Comparison of ENCODE assay signal across 19 mouse cellular contexts in the genomic region with DNA sequence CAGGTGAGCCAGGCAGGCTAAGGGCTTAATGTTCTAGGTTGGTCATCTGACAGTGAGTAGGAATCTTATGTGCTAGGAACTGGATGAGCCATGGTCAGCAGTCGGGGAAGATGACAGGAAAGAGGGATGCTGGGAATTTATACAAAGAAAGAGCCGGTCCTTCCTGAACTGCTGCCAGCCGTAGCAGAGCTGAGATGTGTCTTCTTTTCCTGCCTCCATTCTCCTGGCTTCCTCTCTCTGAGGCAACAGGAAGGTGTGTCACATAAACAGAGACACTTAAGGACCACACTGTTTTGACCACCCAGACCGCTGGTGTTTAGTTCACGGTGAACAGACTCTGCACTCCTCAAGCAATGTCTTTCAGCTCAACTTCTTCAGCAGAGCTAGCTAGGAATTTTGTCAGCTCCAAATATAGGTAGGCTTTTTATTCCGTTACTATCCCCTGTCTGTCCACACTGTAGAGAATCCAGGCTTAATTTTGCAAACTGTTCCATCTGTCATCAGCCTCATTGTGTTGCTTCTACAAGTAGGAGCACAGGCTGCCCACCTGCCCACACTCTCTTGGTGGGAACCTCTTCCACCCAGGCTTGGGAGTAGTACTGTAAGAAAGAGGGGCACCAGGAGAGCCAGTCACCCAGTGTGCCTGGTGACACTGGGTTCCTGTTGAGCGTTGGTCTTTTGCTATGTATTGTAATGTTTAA. TPM values are rescaled to one million over a fixed set of nuclear protein-coding genes. Genes with fewer than 3 reads are reported as not detected.
DNase-seq lines count a peak whose midpoint lies in the region; ATAC-seq lines count a peak whose summit lies in the region.
"Had no signal": no experiment of that assay in that cellular context is flagged by ENCODE, and none has a peak within 500 bp of the region (broad histone marks: within the 10 kb centered on the region; RNA-seq: fewer than 3 reads in every experiment).

No protein-coding gene starts in this region.

- H3K4me3 ChIP-seq in kidney, embryonic 14.5 days (ENCODE audit: low read length), result no peak overlapping the region
- no peak overlapping the region for H3K4me3 ChIP-seq in intestine, embryonic 16.5 days (ENCODE audit: low read length)
- H3K4me3 ChIP-seq: erythroblast, embryonic 14.5 days; limb, embryonic 10.5 days; midbrain, embryonic 12.5 days; neural tube, embryonic 13.5 days had no signal

- 84% methylated on average over 7 of the region's 7 CpGs for WGBS in kidney, embryonic 14.5 days
- WGBS in intestine, embryonic 16.5 days, result 57% methylated on average over 7 of the region's 7 CpGs

- no peak for DNase-seq in frontal cortex, postnatal 14 days (ENCODE audit: low spot score in 2 of 2)
- peak; percentile 38 for DNase-seq in kidney, postnatal 10 days
- peak; percentile 56 for DNase-seq in lung, postnatal 14 days
- DNase-seq in ovary, adult 18-20 months (ENCODE audit: low spot score), result no peak
- DNase-seq: adrenal gland, postnatal 10 days; cerebellum, adult 2 months; heart, postnatal 4 days; thymus, postnatal 4 days had no signal

- H3K4me2 ChIP-seq in kidney, embryonic 14.5 days (replicated peaks; ENCODE audit: low read depth, low read length), result no peak overlapping the region
- no peak overlapping the region for H3K4me2 ChIP-seq in intestine, embryonic 16.5 days (ENCODE audit: low read depth, low read length)
- H3K4me2 ChIP-seq: liver, embryonic 11.5 days; midbrain, embryonic 12.5 days; neural tube, embryonic 13.5 days had no signal

- no peak overlapping the region for H3K9ac ChIP-seq in kidney, embryonic 14.5 days (ENCODE audit: low read depth, low read length)
- no peak overlapping the region for H3K9ac ChIP-seq in intestine, embryonic 16.5 days (ENCODE audit: low read depth, low read length)
- H3K9ac ChIP-seq: midbrain, embryonic 12.5 days; neural tube, embryonic 13.5 days had no signal

- no peaks in the 10 kb centered on the region for H3K9me3 ChIP-seq in kidney, embryonic 14.5 days (ENCODE audit: control insufficient read depth, low read length)
- H3K9me3 ChIP-seq in intestine, embryonic 16.5 days (ENCODE audit: control insufficient read depth, low read length), result no peaks in the 10 kb centered on the region
- H3K9me3 ChIP-seq: limb, embryonic 10.5 days; midbrain, embryonic 12.5 days; neural tube, embryonic 13.5 days had no signal

- H3K27me3 ChIP-seq in kidney, embryonic 14.5 days (ENCODE audit: control insufficient read depth, insufficient read depth, low read length), result no peaks in the 10 kb centered on the region
- no peaks in the 10 kb centered on the region for H3K27me3 ChIP-seq in intestine, embryonic 16.5 days (replicated peaks; ENCODE audit: control insufficient read depth, insufficient read depth, low read length)
- H3K27me3 ChIP-seq: CH12.LX; midbrain, embryonic 12.5 days; neural tube, embryonic 13.5 days had no signal

- ATAC-seq in frontal cortex, adult (ENCODE audit: low TSS enrichment), result peak; percentile 71
- ATAC-seq in kidney, embryonic 14.5 days (ENCODE audit: low FRiP score, low TSS enrichment), result no peak
- peak; percentile 38; the same call in 1 of the 2 replicates for ATAC-seq in intestine, embryonic 16.5 days
- ATAC-seq in activated CD4-positive, CD25-positive, alpha-beta regulatory T cell, adult 4 months, result no peak
- ATAC-seq: forebrain, embryonic 14.5 days had no signal

- H3K36me3 ChIP-seq in kidney, embryonic 14.5 days (ENCODE audit: control insufficient read depth, insufficient read depth, low read length), result no peaks in the 10 kb centered on the region
- no peaks in the 10 kb centered on the region for H3K36me3 ChIP-seq in intestine, embryonic 16.5 days (ENCODE audit: control insufficient read depth, insufficient read depth, low read length)
- H3K36me3 ChIP-seq: limb, embryonic 10.5 days; midbrain, embryonic 12.5 days; neural tube, embryonic 13.5 days had no signal

- H3K27ac ChIP-seq in kidney, embryonic 14.5 days (ENCODE audit: low read depth, low read length), result no peak overlapping the region
- no peak overlapping the region; the same call in 1 of the 2 replicates for H3K27ac ChIP-seq in intestine, embryonic 16.5 days (ENCODE audit: low read length)
- H3K27ac ChIP-seq: limb, embryonic 10.5 days; midbrain, embryonic 12.5 days; neural tube, embryonic 13.5 days had no signal

- H3K4me1 ChIP-seq in kidney, embryonic 14.5 days (ENCODE audit: control insufficient read depth, insufficient read depth, low read length), result peaks cover 7% of the 10 kb centered on the region; the same call in 1 of the 2 replicates
- peaks cover 4% of the 10 kb centered on the region; the same call in 1 of the 2 replicates for H3K4me1 ChIP-seq in intestine, embryonic 16.5 days (ENCODE audit: control insufficient read depth, insufficient read depth, low read length)

RNA-seq across cellular contexts. Expression of a gene that starts 24.4 kb away (rescaled TPM):
- polyA plus RNA-seq in kidney, embryonic 14.5 days (2014; fragmentation: Nextera tagmentation; extraction: Ambion mirVana), result 18.3 and 30.7 TPM in 2 replicates
- 5.3 and 5.5 TPM in 2 replicates for polyA plus RNA-seq in intestine, embryonic 16.5 days (2015; fragmentation: Nextera tagmentation; extraction: Ambion mirVana)
- polyA plus RNA-seq in activated CD4-positive, CD25-positive, alpha-beta regulatory T cell, adult 4 months (2017; shearing (Covaris generic)), result under 1 TPM; 0.57 to 0.60 TPM

Comparison
In these comparisons a context has a peak if more than half of its experiments do, and no peak if none do; other contexts are left out.
1. ATAC-seq: peak in frontal cortex, adult (single experiment) and intestine, embryonic 16.5 days (single experiment); none in kidney, embryonic 14.5 days (single experiment) and activated CD4-positive, CD25-positive, alpha-beta regulatory T cell, adult 4 months (single experiment).
2. DNase-seq: peak in kidney, postnatal 10 days (single experiment) and lung, postnatal 14 days (single experiment); none in frontal cortex, postnatal 14 days (0 of 2) and ovary, adult 18-20 months (single experiment).